Mouse (Mus musculus): ENCODE results near the gene Swsap1. TPM values are rescaled to one million over a fixed set of nuclear protein-coding genes. Genes with fewer than 3 reads are reported as not detected.

Swsap1 gene
- polyA plus RNA-seq, 2 experiments, result 7.0 to 12.8 TPM

GRCm38 (mm10) chr9:21918035-21918592, 37.4 kb upstream of the Swsap1 start, which contains the start of gene Rab3d:
Rab3d (minus strand) TSS chr9:21918192.
- DNase-seq (ENCODE audit: low spot score) (peak; percentile 95), ATAC-seq (ENCODE audit: low FRiP score, low read depth) (peak; percentile 93)
- Histone ChIP-seq H3K4me1 (ENCODE audit: control insufficient read depth, insufficient read depth, low read length) (no peaks in the 10 kb centered on the region), H3K27me3 (ENCODE audit: control insufficient read depth, insufficient read depth, low read length) (no peaks in the 10 kb centered on the region), H3K4me2 (replicated peaks; ENCODE audit: low read depth, low read length, severe bottlenecking) (peak within 1 kb of the TSS; percentile 97), H3K36me3 (ENCODE audit: control insufficient read depth, insufficient read depth, low read length) (no peaks in the 10 kb centered on the region), H3K9ac (ENCODE audit: low read depth, low read length, severe bottlenecking) (peak within 1 kb of the TSS; percentile 62), H3K4me3 (replicated peaks; ENCODE audit: low read length) (peak within 1 kb of the TSS; percentile 61), H3K9me3 (ENCODE audit: control insufficient read depth, low read length) (no peaks in the 10 kb centered on the region), H3K27ac (replicated peaks; ENCODE audit: low read depth, low read length) (peak within 1 kb of the TSS; percentile 33; the same call in 1 of the 2 replicates)
- WGBS, result under 1% methylated on average over 32 of the region's 36 CpGs
- TF ChIP-seq POLR2A (IDR thresholded peaks at IDR 0.05; ENCODE audit: borderline replicate concordance, extremely low read depth, insufficient read depth, insufficient read length), result 0 out of 2 replicates have a peak, but pooled peaks have one; percentile 16

- Histone ChIP-seq H3K36me3 (ENCODE audit: control insufficient read depth, insufficient read depth, low read length) (no peaks in the 10 kb centered on the region), H3K9ac (ENCODE audit: low read depth, low read length, severe bottlenecking) (no peak overlapping the region), H3K27ac (replicated peaks; ENCODE audit: low read depth, low read length) (no peak overlapping the region), H3K27me3 (ENCODE audit: control insufficient read depth, insufficient read depth, low read length) (no peaks in the 10 kb centered on the region), H3K9me3 (ENCODE audit: control insufficient read depth, low read length) (no peaks in the 10 kb centered on the region), H3K4me3 (replicated peaks; ENCODE audit: low read length) (peak overlapping the region; percentile 61; the same call in 1 of the 2 replicates), H3K4me2 (replicated peaks; ENCODE audit: low read depth, low read length, severe bottlenecking) (peak overlapping the region; percentile 97), H3K4me1 (ENCODE audit: control insufficient read depth, insufficient read depth, low read length) (no peaks in the 10 kb centered on the region)
- DNase-seq (ENCODE audit: low spot score) (no peak), ATAC-seq (ENCODE audit: low FRiP score, low read depth) (no peak)
- WGBS, result 18% methylated on average over 5 of the region's 5 CpGs
- TF ChIP-seq POLR2A (IDR thresholded peaks at IDR 0.05; ENCODE audit: borderline replicate concordance, extremely low read depth, insufficient read depth, insufficient read length), result no peak
Observed at GRCm38 (mm10) chr9:21918692-21919384, 36.7 kb upstream of the Swsap1 start.

GRCm38 (mm10) chr9:21923036-21923435, 32.5 kb upstream of the Swsap1 start:
- Histone ChIP-seq H3K4me1 (ENCODE audit: control insufficient read depth, insufficient read depth, low read length) (peaks cover 7% of the 10 kb centered on the region; the same call in 1 of the 2 replicates), H3K9me3 (ENCODE audit: control insufficient read depth, low read length) (no peaks in the 10 kb centered on the region), H3K27me3 (ENCODE audit: control insufficient read depth, insufficient read depth, low read length) (no peaks in the 10 kb centered on the region), H3K36me3 (ENCODE audit: control insufficient read depth, insufficient read depth, low read length) (peaks cover 6% of the 10 kb centered on the region; the same call in 1 of the 2 replicates), H3K9ac (ENCODE audit: low read depth, low read length, severe bottlenecking) (no peak overlapping the region), H3K4me2 (replicated peaks; ENCODE audit: low read depth, low read length, severe bottlenecking) (no peak overlapping the region), H3K27ac (replicated peaks; ENCODE audit: low read depth, low read length) (no peak overlapping the region), H3K4me3 (replicated peaks; ENCODE audit: low read length) (no peak overlapping the region)
- 82% methylated on average over 4 of the region's 4 CpGs for WGBS
- no peak for ATAC-seq (ENCODE audit: low FRiP score, low read depth)
- no peak for DNase-seq (ENCODE audit: low spot score)
- no peak for TF ChIP-seq POLR2A (IDR thresholded peaks at IDR 0.05; ENCODE audit: borderline replicate concordance, extremely low read depth, insufficient read depth, insufficient read length)

GRCm38 (mm10) chr9:21923490-21924098, 32.0 kb upstream of the Swsap1 start:
- WGBS, result 71% methylated on average over 3 of the region's 3 CpGs
- no peaks in the 10 kb centered on the region for H3K9me3 ChIP-seq (ENCODE audit: control insufficient read depth, low read length)
- H3K4me2 ChIP-seq (replicated peaks; ENCODE audit: low read depth, low read length, severe bottlenecking), result no peak overlapping the region
- H3K36me3 ChIP-seq (ENCODE audit: control insufficient read depth, insufficient read depth, low read length), result peaks cover 6% of the 10 kb centered on the region; the same call in 1 of the 2 replicates
- peaks cover 7% of the 10 kb centered on the region; the same call in 1 of the 2 replicates for H3K4me1 ChIP-seq (ENCODE audit: control insufficient read depth, insufficient read depth, low read length)
- ATAC-seq (ENCODE audit: low FRiP score, low read depth), result no peak
- no peak for TF ChIP-seq POLR2A (IDR thresholded peaks at IDR 0.05; ENCODE audit: borderline replicate concordance, extremely low read depth, insufficient read depth, insufficient read length)
- DNase-seq (ENCODE audit: low spot score), result no peak
- no peak overlapping the region for H3K9ac ChIP-seq (ENCODE audit: low read depth, low read length, severe bottlenecking)
- H3K4me3 ChIP-seq (replicated peaks; ENCODE audit: low read length), result no peak overlapping the region
- no peaks in the 10 kb centered on the region for H3K27me3 ChIP-seq (ENCODE audit: control insufficient read depth, insufficient read depth, low read length)
- no peak overlapping the region for H3K27ac ChIP-seq (replicated peaks; ENCODE audit: low read depth, low read length)

- Histone ChIP-seq H3K9ac (ENCODE audit: low read depth, low read length, severe bottlenecking) (no peak overlapping the region), H3K4me3 (replicated peaks; ENCODE audit: low read length) (no peak overlapping the region), H3K4me1 (ENCODE audit: control insufficient read depth, insufficient read depth, low read length) (peaks cover 7% of the 10 kb centered on the region; the same call in 1 of the 2 replicates), H3K9me3 (ENCODE audit: control insufficient read depth, low read length) (no peaks in the 10 kb centered on the region), H3K27me3 (ENCODE audit: control insufficient read depth, insufficient read depth, low read length) (no peaks in the 10 kb centered on the region), H3K27ac (replicated peaks; ENCODE audit: low read depth, low read length) (no peak overlapping the region), H3K36me3 (ENCODE audit: control insufficient read depth, insufficient read depth, low read length) (peaks cover 6% of the 10 kb centered on the region; the same call in 1 of the 2 replicates), H3K4me2 (replicated peaks; ENCODE audit: low read depth, low read length, severe bottlenecking) (no peak overlapping the region)
- WGBS, result 67% methylated on average over 6 of the region's 6 CpGs
- ATAC-seq (ENCODE audit: low FRiP score, low read depth) (no peak), DNase-seq (ENCODE audit: low spot score) (peak; percentile 43)
- TF ChIP-seq POLR2A (IDR thresholded peaks at IDR 0.05; ENCODE audit: borderline replicate concordance, extremely low read depth, insufficient read depth, insufficient read length), result no peak
Observed at GRCm38 (mm10) chr9:21924099-21924493, 31.5 kb upstream of the Swsap1 start.
